Mouse (Mus musculus): ENCODE results near the gene Gm21992. TPM values are rescaled to one million over a fixed set of nuclear protein-coding genes. Genes with fewer than 3 reads are reported as not detected.

Gene Gm21992
- 13.6 TPM for polyA plus RNA-seq (2015; fragmentation: Illumina TruSeq; extraction: RNeasy Lipid Tissue Mini Kit (QIAGEN cat#74804); ENCODE audit: insufficient read depth, low read depth, low replicate concordance)

GRCm38 (mm10) chr19:4811063-4811908 is at the start of gene Gm21992, which contains the start of gene Rbm14:
TSS of gene Gm21992 (minus strand) at chr19:4811612.
TSS of gene Rbm14 (minus strand) at chr19:4811634.

GRCm38 (mm10) chr19:4854552-4855469 is 43.4 kb upstream of the Gm21992 start, which contains the start of gene Ctsf:
TSS of gene Ctsf (plus strand) at chr19:4855130.

GRCm38 (mm10) chr19:4839149-4839548 is 27.7 kb upstream of the Gm21992 start, which contains the start of the genes Ccs and Ccdc87:
TSS of gene Ccs (minus strand) at chr19:4839332.
TSS of gene Ccdc87 (plus strand) at chr19:4839366.

GRCm38 (mm10) chr19:4793831-4794422 is 17.5 kb downstream of the Gm21992 start, which contains the start of gene Rbm4:
TSS of gene Rbm4 (minus strand) at chr19:4793901.

GRCm38 (mm10) chr19:4756193-4756911 is 55.1 kb downstream of the Gm21992 start, which contains the start of gene Rbm4b:
TSS of gene Rbm4b (plus strand) at chr19:4756497.

GRCm38 (mm10) chr19:4711098-4711600 is 100.3 kb downstream of the Gm21992 start, which contains the start of gene Sptbn2:
TSS of gene Sptbn2 (plus strand) at chr19:4711167.

GRCm38 (mm10) chr19:4698205-4698677 is 113.2 kb downstream of the Gm21992 start, which contains the start of gene Gm960:
TSS of gene Gm960 (minus strand) at chr19:4698668.

Other genes starting within 250 kb of the Gm21992 start
- 2.9 TPM for gene Lrfn4, start 195.9 kb downstream of the Gm21992 start, polyA plus RNA-seq (2015; fragmentation: Illumina TruSeq; extraction: RNeasy Lipid Tissue Mini Kit (QIAGEN cat#74804); ENCODE audit: insufficient read depth, low read depth, low replicate concordance)
- 9.0 TPM for gene Rce1, start 186.0 kb downstream of the Gm21992 start, polyA plus RNA-seq (2015; fragmentation: Illumina TruSeq; extraction: RNeasy Lipid Tissue Mini Kit (QIAGEN cat#74804); ENCODE audit: insufficient read depth, low read depth, low replicate concordance)
- gene Gm960, start 112.9 kb downstream of the Gm21992 start, polyA plus RNA-seq (2015; fragmentation: Illumina TruSeq; extraction: RNeasy Lipid Tissue Mini Kit (QIAGEN cat#74804); ENCODE audit: insufficient read depth, low read depth, low replicate concordance) = not detected
- 1.9 TPM for gene Sptbn2, start 100.4 kb downstream of the Gm21992 start, polyA plus RNA-seq (2015; fragmentation: Illumina TruSeq; extraction: RNeasy Lipid Tissue Mini Kit (QIAGEN cat#74804); ENCODE audit: insufficient read depth, low read depth, low replicate concordance)
- 4.6 TPM for gene Rbm4b, start 55.1 kb downstream of the Gm21992 start, polyA plus RNA-seq (2015; fragmentation: Illumina TruSeq; extraction: RNeasy Lipid Tissue Mini Kit (QIAGEN cat#74804); ENCODE audit: insufficient read depth, low read depth, low replicate concordance)
- 7.2 TPM for gene Rbm4, start 17.7 kb downstream of the Gm21992 start, polyA plus RNA-seq (2015; fragmentation: Illumina TruSeq; extraction: RNeasy Lipid Tissue Mini Kit (QIAGEN cat#74804); ENCODE audit: insufficient read depth, low read depth, low replicate concordance)
- gene Rbm14, start within 50 bp of the Gm21992 start, polyA plus RNA-seq (2015; fragmentation: Illumina TruSeq; extraction: RNeasy Lipid Tissue Mini Kit (QIAGEN cat#74804); ENCODE audit: insufficient read depth, low read depth, low replicate concordance) = 5.8 TPM
- gene Ccs, start 27.7 kb upstream of the Gm21992 start, polyA plus RNA-seq (2015; fragmentation: Illumina TruSeq; extraction: RNeasy Lipid Tissue Mini Kit (QIAGEN cat#74804); ENCODE audit: insufficient read depth, low read depth, low replicate concordance) = 30.0 TPM
- gene Ccdc87, start 27.8 kb upstream of the Gm21992 start, polyA plus RNA-seq (2015; fragmentation: Illumina TruSeq; extraction: RNeasy Lipid Tissue Mini Kit (QIAGEN cat#74804); ENCODE audit: insufficient read depth, low read depth, low replicate concordance) = not detected
- gene Ctsf, start 43.5 kb upstream of the Gm21992 start, polyA plus RNA-seq (2015; fragmentation: Illumina TruSeq; extraction: RNeasy Lipid Tissue Mini Kit (QIAGEN cat#74804); ENCODE audit: insufficient read depth, low read depth, low replicate concordance) = 21.8 TPM
- gene Actn3, start 66.3 kb upstream of the Gm21992 start, polyA plus RNA-seq (2015; fragmentation: Illumina TruSeq; extraction: RNeasy Lipid Tissue Mini Kit (QIAGEN cat#74804); ENCODE audit: insufficient read depth, low read depth, low replicate concordance) = not detected
- gene Zdhhc24, start 67.1 kb upstream of the Gm21992 start, polyA plus RNA-seq (2015; fragmentation: Illumina TruSeq; extraction: RNeasy Lipid Tissue Mini Kit (QIAGEN cat#74804); ENCODE audit: insufficient read depth, low read depth, low replicate concordance) = 1.8 TPM
- 1.2 TPM for gene Bbs1, start 95.0 kb upstream of the Gm21992 start, polyA plus RNA-seq (2015; fragmentation: Illumina TruSeq; extraction: RNeasy Lipid Tissue Mini Kit (QIAGEN cat#74804); ENCODE audit: insufficient read depth, low read depth, low replicate concordance)
- gene Dpp3, start 116.7 kb upstream of the Gm21992 start, polyA plus RNA-seq (2015; fragmentation: Illumina TruSeq; extraction: RNeasy Lipid Tissue Mini Kit (QIAGEN cat#74804); ENCODE audit: insufficient read depth, low read depth, low replicate concordance) = 16.6 TPM
- 0.83 TPM for gene Peli3, start 131.5 kb upstream of the Gm21992 start, polyA plus RNA-seq (2015; fragmentation: Illumina TruSeq; extraction: RNeasy Lipid Tissue Mini Kit (QIAGEN cat#74804); ENCODE audit: insufficient read depth, low read depth, low replicate concordance)
- 13.0 TPM for gene Mrpl11, start 150.5 kb upstream of the Gm21992 start, polyA plus RNA-seq (2015; fragmentation: Illumina TruSeq; extraction: RNeasy Lipid Tissue Mini Kit (QIAGEN cat#74804); ENCODE audit: insufficient read depth, low read depth, low replicate concordance)
- 0.54 TPM for gene Npas4, start 178.7 kb upstream of the Gm21992 start, polyA plus RNA-seq (2015; fragmentation: Illumina TruSeq; extraction: RNeasy Lipid Tissue Mini Kit (QIAGEN cat#74804); ENCODE audit: insufficient read depth, low read depth, low replicate concordance)
- 1.0 TPM for gene Slc29a2, start 212.2 kb upstream of the Gm21992 start, polyA plus RNA-seq (2015; fragmentation: Illumina TruSeq; extraction: RNeasy Lipid Tissue Mini Kit (QIAGEN cat#74804); ENCODE audit: insufficient read depth, low read depth, low replicate concordance)
- gene B4gat1, start 227.2 kb upstream of the Gm21992 start, polyA plus RNA-seq (2015; fragmentation: Illumina TruSeq; extraction: RNeasy Lipid Tissue Mini Kit (QIAGEN cat#74804); ENCODE audit: insufficient read depth, low read depth, low replicate concordance) = 0.83 TPM
- gene AC124502.3, start 227.3 kb upstream of the Gm21992 start, polyA plus RNA-seq (2015; fragmentation: Illumina TruSeq; extraction: RNeasy Lipid Tissue Mini Kit (QIAGEN cat#74804); ENCODE audit: insufficient read depth, low read depth, low replicate concordance) = 3.4 TPM
- 5.6 TPM for gene Brms1, start 229.7 kb upstream of the Gm21992 start, polyA plus RNA-seq (2015; fragmentation: Illumina TruSeq; extraction: RNeasy Lipid Tissue Mini Kit (QIAGEN cat#74804); ENCODE audit: insufficient read depth, low read depth, low replicate concordance)
- 2.4 TPM for gene Rin1, start 238.9 kb upstream of the Gm21992 start, polyA plus RNA-seq (2015; fragmentation: Illumina TruSeq; extraction: RNeasy Lipid Tissue Mini Kit (QIAGEN cat#74804); ENCODE audit: insufficient read depth, low read depth, low replicate concordance)